Mouse (Mus musculus): ENCODE measurements around the gene Tmem214.
A peak's percentile ranks its signal among the peaks of the same experiment; 100 is the strongest.

Tmem214 gene

GRCm38 (mm10) chr5:30867712-30868111, at the start of gene Tmem214:
Gene Tmem214 (plus strand): TSS chr5:30868012.
- DNase-seq (ENCODE audit: extremely low spot score) = no peak

GRCm38 (mm10) chr5:30818758-30819309, 49.0 kb upstream of the Tmem214 start:
- DNase-seq (ENCODE audit: extremely low spot score) = no peak

GRCm38 (mm10) chr5:30822689-30823088, 45.1 kb upstream of the Tmem214 start:
- DNase-seq (ENCODE audit: extremely low spot score) = no peak

DNA sequence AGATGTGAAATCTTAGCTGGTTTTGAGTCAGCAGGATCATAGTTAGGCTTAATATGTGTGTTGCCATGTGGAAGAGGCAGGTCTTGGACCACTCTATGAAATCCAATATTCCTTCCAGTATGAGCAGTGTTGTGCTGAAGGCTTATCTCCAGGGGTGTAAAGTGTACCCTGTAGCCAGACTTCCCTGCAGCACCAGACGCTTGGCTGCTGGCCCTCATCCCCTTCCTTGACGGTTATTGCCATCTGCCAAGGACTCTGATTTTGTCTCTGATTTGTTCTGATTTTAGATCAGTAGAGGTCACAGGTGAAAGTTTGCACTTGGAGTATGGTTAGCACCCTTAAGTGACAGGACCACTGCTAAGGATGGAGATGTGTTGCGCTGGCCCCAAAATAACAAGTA, 44.7 kb upstream of the Tmem214 start:
- DNase-seq (ENCODE audit: extremely low spot score) = no peak

- DNase-seq (ENCODE audit: extremely low spot score) = no peak
Measured at GRCm38 (mm10) chr5:30824124-30824988, 43.5 kb upstream of the Tmem214 start.

GRCm38 (mm10) chr5:30825166-30825565, 42.6 kb upstream of the Tmem214 start:
- no peak for DNase-seq (ENCODE audit: extremely low spot score)

DNA sequence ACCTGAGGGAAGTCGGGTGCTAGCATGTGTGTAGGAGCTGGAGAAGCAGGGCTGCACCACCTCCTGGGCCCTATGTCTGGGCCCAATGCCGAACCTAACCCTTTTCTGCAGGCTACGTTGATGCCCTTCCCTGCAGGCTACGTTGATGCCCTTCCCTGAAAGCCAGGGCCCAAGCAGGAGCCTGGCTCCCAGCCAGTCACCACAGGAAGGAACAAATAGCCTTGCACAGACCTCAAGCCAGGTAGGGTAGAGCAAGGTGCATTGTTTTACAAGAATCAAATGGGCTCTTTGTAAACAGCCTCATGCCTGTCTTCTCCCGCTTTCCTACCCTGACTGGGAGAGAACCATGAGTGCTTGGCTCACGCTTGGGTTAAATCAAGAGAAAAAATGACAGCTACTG, 42.0 kb upstream of the Tmem214 start:
- no peak for DNase-seq (ENCODE audit: extremely low spot score)

- no peak for DNase-seq (ENCODE audit: extremely low spot score)
Measured at GRCm38 (mm10) chr5:30833416-30833815, 34.4 kb upstream of the Tmem214 start.

DNA sequence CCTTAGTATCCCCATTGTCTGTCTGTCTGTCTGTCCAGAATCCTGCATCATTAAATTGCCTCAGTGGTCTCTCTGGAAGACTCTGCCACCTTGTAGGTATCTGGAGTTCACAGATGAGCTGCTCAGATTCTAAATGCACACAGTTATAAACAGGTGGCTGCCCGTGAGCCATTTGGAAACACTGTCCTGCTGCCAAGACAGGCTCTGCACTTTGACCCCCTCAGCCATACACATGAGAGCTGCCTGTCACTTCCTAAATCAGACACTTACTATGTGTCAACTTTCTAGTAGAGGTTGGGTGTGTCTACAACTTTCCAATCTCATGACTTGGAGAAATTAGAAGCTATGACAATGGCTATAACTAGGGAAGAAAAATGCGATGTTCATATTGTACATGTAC, 28.1 kb upstream of the Tmem214 start:
- no peak for DNase-seq (ENCODE audit: extremely low spot score)

DNA sequence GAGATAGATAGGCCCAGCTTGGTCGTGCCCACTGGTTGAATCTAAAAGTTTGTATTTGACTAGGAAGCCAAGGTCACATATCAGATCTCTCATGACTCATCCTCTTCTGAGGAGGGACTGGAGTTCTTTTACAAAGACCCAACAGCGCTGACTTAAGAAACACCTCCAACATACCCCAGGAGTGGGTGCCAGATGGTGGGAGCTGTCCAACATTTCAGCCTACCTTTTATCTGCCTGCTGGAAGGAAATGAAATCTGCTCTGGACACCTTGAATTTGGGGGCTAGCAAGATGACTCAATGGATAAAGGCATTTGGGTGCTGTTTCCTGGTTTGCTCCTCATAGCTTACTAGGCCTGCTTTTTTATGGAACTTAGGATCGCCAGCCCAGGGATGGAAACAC, 25.9 kb upstream of the Tmem214 start:
- DNase-seq (ENCODE audit: extremely low spot score) = no peak

DNA sequence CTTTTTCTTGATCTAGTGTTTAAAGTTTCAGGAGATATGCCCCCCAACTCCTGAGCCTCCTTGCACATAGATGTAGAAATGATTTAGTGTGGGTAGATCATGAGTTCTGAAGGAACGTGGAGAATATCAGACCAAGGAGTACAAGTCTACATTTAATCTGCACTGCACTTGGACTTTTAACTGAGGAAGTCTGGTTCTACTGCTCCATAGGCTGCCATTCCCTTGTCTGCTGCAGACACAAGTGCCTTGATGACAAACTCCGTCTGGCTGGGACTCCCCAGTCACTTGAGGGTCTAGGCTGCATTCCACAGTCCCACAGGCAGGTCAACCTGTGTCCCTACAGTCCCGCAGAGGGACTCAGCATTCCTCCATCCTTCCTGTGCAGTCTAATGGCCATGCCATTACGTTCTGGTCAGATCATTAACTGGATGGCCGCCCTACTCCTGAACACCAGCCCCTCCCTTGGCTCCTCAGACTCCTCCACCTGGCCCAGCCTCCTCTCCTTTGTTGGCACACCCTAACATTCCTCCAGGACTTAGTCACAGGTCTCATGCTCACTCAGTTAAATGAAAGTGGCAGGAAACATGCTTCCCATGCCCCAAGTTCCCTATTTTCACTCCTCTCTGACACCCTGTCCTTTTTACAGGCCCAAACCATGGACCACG, 17.8 kb upstream of the Tmem214 start:
- DNase-seq (ENCODE audit: extremely low spot score) = no peak

DNA sequence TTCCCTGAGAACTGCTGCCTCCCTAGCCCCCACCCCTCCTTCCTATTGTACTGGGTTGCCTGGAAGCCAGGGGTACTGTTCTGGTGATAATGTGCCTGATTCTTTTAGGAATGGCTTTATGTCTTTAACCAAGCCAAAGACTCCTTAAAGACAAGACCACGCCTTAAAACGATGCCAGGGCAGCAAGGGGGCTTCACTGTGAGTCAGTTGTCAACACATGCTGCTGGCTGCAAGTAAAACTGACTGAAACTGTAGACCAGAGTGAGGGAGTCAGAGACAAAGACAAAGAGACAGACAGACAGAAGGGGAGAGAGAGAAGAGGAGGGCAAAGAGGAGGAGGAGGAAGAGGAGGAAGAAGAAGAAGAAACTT, 17.3 kb upstream of the Tmem214 start:
- no peak for DNase-seq (ENCODE audit: extremely low spot score)

DNA sequence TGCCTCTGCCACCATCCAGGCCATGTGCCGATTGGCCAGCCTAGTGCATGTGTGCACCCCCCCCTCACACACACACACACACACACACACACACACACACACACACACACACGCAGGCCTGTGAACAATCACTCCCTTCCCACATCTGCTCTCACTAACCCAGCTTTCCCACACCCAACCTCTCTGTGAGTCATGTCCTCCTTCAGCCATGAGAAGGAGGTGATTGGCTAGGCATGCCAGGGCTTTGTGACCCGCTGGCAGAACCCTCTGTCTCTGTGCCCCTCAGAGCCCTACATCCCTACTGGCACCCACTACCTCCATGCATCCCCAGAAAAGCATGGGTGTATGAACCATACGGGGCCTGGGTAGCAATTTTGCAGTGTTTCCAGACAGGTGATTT, 14.3 kb upstream of the Tmem214 start:
- no peak for DNase-seq (ENCODE audit: extremely low spot score)

DNA sequence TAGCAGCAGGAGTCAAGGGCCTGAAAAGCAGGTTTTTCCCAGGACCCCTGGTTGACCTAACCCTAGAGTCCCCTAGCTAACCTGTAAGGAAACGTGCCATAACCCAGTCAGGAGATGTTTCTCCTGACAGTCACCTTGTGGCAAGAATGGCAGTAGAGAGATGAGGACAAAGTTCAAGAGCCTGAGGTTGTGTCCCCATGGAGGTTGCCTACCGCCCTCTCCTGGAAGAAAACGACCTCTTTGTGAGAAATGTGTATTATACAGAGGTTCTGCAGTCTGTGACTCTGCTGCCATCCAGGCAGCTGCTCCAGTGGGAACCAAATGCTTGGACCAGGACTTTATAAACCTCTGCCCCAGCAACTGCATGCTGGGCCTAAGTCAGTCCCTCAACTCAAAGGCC, 12.1 kb upstream of the Tmem214 start:
- DNase-seq (ENCODE audit: extremely low spot score) = no peak

- DNase-seq (ENCODE audit: extremely low spot score) = no peak
Measured at GRCm38 (mm10) chr5:30856124-30856523, 11.7 kb upstream of the Tmem214 start.

DNA sequence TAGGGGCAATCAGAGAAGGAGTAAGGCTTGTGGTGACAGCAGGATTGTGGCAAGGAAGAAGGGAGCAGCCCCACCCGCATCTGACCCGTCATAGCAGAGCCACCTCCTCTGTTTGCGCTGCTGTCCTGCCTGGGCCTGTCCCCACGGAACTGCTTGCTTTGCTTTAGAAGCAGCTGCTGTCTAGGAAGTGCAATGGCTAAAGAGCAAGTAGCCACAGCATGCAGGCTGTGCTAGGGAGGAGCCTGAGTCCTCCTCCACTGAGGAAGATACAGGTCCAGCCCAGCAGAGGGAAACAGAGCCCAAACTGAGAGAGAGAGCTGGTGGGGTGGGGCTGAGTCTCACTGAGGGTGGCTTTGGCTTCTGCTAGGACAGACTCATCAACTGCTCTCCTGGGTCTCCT, 4.0 kb upstream of the Tmem214 start:
- peak; percentile 15 for DNase-seq (ENCODE audit: extremely low spot score)

- DNase-seq (ENCODE audit: extremely low spot score) = no peak
Measured at GRCm38 (mm10) chr5:30864322-30864721, 3.5 kb upstream of the Tmem214 start.

DNA sequence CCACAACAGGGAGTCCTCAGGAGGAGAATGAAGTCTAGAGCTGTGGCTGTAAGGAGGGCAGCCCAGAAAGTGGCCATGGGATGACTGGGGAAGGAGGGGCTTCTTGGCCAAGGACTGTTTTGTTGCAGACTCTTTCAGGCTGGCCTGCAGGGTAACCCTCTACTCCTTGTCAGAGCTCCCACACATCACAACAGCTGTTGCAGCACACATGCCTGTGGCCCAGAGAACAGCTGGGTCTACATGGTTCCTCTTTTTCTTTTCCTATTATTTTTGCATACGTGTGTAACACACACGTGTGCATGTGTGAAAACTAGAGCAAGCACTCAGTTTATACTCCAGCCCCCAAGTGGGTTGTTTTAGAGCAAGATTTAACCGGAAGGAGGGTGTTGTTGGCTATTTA, 941 bp upstream of the Tmem214 start:
- DNase-seq (ENCODE audit: extremely low spot score) = no peak

- DNase-seq (ENCODE audit: extremely low spot score) = no peak
Measured at GRCm38 (mm10) chr5:30868981-30869380, 1.2 kb downstream of the Tmem214 start.

- peak; percentile 92 for DNase-seq (ENCODE audit: extremely low spot score)
Measured at GRCm38 (mm10) chr5:30869405-30870130, 1.8 kb downstream of the Tmem214 start.

GRCm38 (mm10) chr5:30870131-30870406, 2.3 kb downstream of the Tmem214 start:
- no peak for DNase-seq (ENCODE audit: extremely low spot score)

- no peak for DNase-seq (ENCODE audit: extremely low spot score)
Measured at GRCm38 (mm10) chr5:30872574-30872973, 4.8 kb downstream of the Tmem214 start.

GRCm38 (mm10) chr5:30874365-30874764, 6.6 kb downstream of the Tmem214 start:
- no peak for DNase-seq (ENCODE audit: extremely low spot score)

Measured in embryo, embryonic 9.5 days (tissue).